Mouse (Mus musculus): ENCODE results near the gene Tmtc4. TPM values are rescaled to one million over a fixed set of nuclear protein-coding genes. Genes with fewer than 3 reads are reported as not detected.
A peak's percentile ranks its signal among the peaks of the same experiment; 100 is the strongest.

Gene Tmtc4
- polyA plus RNA-seq (2012; rRNA removed) = 17.0 and 18.8 TPM in 2 replicates

DNA sequence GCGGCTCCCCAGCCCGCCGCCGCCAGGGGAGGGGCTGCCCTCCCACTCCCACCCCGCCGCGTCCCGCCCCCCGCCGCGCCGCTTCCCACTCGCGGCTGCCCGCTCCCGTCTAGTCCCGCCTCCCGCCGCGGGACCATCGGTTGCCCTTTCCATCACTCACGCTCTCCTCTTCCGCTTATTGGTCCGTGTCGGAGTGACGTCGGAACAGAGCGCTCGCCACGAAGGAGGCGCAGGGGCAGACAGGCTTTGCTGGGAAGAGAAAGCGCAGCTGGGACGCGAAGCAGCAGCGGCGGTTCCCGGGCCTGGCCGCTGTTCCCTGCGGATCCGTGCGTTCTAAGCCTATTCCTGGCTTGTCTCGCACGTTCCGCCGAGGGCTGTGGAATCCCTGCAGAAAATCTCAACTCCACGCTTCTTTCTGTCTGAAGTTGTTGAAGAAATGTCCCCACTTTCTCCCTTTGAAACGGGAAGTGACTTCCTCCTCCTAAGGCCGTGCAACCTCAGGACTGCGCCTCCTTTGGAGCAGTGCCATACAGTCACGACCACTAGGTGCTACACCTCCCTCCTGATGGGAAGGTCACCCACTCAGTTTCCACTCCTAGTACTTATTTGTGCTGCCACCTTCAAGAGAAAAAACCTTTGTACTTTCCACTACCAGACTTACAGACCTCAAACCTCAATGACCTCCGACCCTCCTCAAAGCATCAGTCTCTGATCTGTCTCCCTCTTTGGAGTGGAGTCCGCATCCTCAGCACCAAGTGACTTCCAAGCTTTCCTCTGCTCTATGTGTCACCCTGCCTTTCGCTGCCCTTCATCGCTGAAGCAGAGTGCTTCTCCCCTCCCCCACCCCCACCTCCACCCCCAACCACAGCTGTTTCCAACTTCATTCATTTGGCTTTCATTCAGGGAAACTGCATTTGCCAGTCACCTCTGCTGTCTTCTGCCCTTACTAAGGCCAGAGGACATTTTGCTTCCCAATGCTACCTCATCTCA lies at the start of gene Tmtc4:
Gene Tmtc4, minus strand, starts transcription at position 810 of the 990 bp plus-strand sequence.
- peak; percentile 88 to 96 for DNase-seq (ENCODE audit: extremely low spot score in 1 of 2, low spot score in 1 of 2)

DNA sequence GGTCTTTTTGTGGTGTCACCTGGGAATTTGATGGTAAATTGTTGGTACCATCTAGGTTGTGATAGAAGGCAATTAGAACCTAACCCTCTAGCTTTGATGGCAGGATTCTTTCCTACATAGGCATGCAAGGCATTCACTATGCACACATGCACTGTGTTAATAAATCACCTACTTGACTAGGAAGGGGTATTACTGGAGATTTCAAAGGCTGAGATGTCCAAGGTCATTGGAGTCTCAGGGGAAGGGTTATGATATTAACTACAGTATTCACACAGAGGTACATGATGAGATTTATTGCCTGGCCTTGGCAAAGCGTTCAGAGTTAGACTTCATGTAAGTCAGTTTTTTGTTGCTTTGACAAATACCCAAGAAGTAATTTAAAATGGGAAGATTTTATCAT lies 48.6 kb upstream of the Tmtc4 start:
- DNase-seq (ENCODE audit: extremely low spot score in 1 of 2, low spot score in 1 of 2) = no peak

- DNase-seq (ENCODE audit: extremely low spot score in 1 of 2, low spot score in 1 of 2) = no peak
These were observed 44.0 kb upstream of the Tmtc4 start for GRCm38 (mm10) chr14:123027876-123028275.

GRCm38 (mm10) chr14:123022981-123023380 lies 39.1 kb upstream of the Tmtc4 start:
- DNase-seq (ENCODE audit: extremely low spot score in 1 of 2, low spot score in 1 of 2) = no peak

DNA sequence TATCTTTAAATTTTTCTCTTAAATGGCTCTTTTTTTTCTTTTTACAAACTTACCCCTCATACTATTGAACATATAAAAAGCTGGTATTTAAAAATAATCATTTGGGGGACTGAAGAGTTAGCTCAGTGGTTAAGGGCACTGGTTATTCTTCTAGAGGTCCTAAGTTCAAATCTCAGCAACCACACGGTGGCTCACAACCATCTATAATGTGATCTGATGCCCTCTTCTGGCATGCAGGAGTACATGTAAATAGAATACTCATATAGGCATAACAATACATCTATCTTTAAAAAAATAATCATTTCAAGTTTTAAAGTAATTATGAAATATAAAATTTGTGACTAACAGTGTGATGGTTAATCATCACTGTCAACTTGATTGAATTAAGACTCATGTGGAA lies 32.5 kb upstream of the Tmtc4 start:
- DNase-seq (ENCODE audit: extremely low spot score in 1 of 2, low spot score in 1 of 2) = no peak

GRCm38 (mm10) chr14:123015687-123016086 lies 31.9 kb upstream of the Tmtc4 start:
- DNase-seq (ENCODE audit: extremely low spot score in 1 of 2, low spot score in 1 of 2) = no peak

GRCm38 (mm10) chr14:123009108-123010018 lies 25.5 kb upstream of the Tmtc4 start:
- DNase-seq (ENCODE audit: extremely low spot score in 1 of 2, low spot score in 1 of 2) = no peak

- no peak for DNase-seq (ENCODE audit: extremely low spot score in 1 of 2, low spot score in 1 of 2)
These were observed 24.8 kb upstream of the Tmtc4 start for GRCm38 (mm10) chr14:123008672-123009071.

DNA sequence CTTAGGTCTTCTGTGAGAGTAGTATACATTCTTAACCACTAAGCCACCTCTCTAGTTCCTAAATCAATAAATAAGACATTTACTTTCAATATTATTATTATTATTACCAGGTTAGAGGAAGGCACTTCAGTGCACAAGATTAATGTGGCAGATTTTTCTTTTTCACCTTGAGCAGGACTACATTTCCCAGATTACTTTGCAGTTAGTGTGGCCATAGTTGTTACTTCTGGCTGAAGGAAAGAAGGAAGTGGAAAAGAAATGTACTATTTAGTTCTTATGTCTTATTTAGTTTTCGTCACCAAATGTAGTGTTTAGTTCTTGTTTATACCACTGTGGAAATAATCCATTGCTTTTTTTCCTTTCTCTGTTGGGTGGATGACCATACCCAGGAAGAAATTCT lies 19.9 kb upstream of the Tmtc4 start:
- DNase-seq (ENCODE audit: extremely low spot score in 1 of 2, low spot score in 1 of 2) = no peak

DNA sequence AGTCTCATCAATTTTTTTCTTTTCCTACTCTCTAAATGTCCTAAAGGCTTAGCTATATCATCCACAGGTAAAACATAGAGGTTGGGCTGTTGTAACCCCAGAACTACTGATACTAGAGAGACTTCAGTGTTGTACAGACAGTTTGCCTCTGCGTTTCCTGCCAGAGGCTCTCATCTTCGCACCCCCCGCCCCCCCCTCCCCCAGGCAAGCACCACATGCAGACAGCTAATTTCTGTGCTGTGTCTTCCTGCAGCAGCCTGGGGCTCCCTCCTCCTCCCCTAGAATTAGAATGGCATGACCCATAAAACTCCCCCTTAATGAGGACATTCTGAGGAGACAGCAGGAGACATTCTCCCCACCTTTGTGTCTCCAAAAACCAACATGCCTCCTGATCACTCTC lies 17.6 kb upstream of the Tmtc4 start:
- no peak for DNase-seq (ENCODE audit: extremely low spot score in 1 of 2, low spot score in 1 of 2)

DNA sequence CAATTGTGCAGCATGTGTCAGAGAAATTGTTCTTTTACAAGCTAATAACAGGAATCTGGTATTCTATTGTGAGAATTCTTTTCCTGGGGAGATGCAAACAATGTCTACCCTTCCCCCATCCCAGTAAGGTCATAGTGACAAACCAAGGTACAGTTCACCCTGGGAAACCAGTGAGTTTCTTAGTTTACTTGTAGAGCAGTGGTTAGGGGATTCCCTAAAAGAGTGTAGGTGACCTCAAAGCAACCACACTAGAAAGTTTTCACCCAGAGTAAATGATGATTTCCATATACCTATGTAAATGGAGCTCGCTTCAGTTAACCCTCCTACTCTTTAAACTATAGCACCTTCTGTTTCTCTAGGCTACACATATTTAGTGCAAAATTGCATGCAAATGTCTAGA lies 13.6 kb upstream of the Tmtc4 start:
- DNase-seq (ENCODE audit: extremely low spot score in 1 of 2, low spot score in 1 of 2) = no peak

- no peak for DNase-seq (ENCODE audit: extremely low spot score in 1 of 2, low spot score in 1 of 2)
These were observed 10.1 kb upstream of the Tmtc4 start for GRCm38 (mm10) chr14:122993935-122994334.

GRCm38 (mm10) chr14:122992937-122993336 lies 9.1 kb upstream of the Tmtc4 start:
- DNase-seq (ENCODE audit: extremely low spot score in 1 of 2, low spot score in 1 of 2) = no peak

GRCm38 (mm10) chr14:122990521-122991052 lies 6.8 kb upstream of the Tmtc4 start:
- DNase-seq (ENCODE audit: extremely low spot score in 1 of 2, low spot score in 1 of 2) = no peak

DNA sequence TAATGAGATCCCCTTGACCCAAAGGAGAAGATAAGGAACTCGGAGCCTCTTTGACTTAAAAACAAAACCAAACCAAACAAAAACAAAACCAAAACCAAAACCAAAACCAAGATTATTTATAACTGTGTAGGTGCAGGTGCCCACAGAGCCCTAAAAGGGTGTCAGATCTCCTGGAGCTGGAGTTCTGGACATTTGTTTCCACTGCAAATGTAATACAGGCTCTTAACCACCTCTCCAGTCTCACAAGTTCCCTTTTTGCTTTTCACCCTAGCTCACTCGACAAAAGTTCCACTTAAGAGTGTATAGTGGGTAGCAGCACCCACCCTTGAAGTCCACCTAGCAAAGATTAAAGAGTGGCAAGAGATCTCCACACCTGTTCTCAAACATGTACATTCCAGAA lies 2.6 kb upstream of the Tmtc4 start:
- no peak for DNase-seq (ENCODE audit: extremely low spot score in 1 of 2, low spot score in 1 of 2)

- peak; percentile 15 to 60 for DNase-seq (ENCODE audit: extremely low spot score in 1 of 2, low spot score in 1 of 2)
These were observed 1.1 kb downstream of the Tmtc4 start for GRCm38 (mm10) chr14:122982571-122983225.

DNA sequence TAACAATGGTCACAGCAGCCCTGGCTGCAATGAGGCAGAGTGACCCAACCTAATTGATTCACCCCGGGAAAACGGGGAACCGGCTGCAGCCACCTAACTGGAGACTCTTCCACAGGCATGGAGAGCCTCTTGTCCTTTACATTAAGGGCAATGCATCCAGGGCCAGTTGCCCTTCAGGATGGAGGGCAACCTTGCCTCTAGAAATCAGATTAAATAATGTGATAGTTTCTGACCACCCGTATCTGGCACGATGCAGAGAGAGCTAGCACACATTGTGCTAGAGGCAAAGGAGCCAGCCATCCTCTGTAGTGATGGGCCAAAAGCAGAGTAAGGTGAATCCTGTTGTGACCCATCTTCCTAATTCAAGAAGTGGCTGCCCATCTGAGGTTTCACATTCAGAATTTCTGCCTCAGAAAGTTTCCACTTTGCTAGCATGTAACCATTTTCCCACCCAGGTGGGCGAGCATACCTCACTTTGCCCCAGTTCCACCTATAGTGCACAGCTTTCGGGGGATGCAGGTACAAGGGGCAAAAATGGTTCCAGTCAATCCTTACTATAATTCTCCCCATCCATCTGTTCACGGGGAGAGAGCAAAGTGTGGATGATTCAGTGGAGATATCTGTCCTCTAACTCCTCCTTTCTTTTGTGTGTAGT lies 1.9 kb downstream of the Tmtc4 start:
- DNase-seq (ENCODE audit: extremely low spot score in 1 of 2, low spot score in 1 of 2) = no peak

DNA sequence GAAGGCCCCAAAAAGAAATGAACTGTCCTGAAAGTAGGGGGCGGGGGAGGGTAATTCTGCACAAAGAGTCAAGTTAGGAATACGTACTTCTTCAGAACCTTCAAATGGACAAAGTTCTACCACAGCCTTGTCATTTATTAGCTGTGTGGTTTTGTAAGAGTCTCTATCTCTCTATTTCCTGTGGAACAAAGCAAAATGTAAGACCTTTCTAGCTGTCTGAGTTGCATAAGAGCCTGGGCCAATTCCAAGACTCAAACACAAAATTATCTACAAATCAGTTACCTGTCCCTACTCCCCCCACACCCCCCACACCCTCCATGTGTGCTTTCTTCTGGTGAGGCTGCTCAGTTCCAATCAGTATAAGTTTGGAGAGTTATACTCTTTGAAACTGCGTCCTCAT lies 5.0 kb downstream of the Tmtc4 start:
- DNase-seq (ENCODE audit: extremely low spot score in 1 of 2, low spot score in 1 of 2) = no peak

GRCm38 (mm10) chr14:122977797-122978140 lies 6.1 kb downstream of the Tmtc4 start:
- DNase-seq (ENCODE audit: extremely low spot score in 1 of 2, low spot score in 1 of 2) = no peak
